Mouse (Mus musculus): ENCODE measurements around the gene Xrcc6. TPM values are rescaled to one million over a fixed set of nuclear protein-coding genes. Genes with fewer than 3 reads are reported as not detected.

The Xrcc6 gene
- total RNA-seq (2021), result 10 to 100 TPM; 26.3 to 27.1 TPM
- long read RNA-seq, transcript Xrcc6-201 (13 exons, 2,114 nt), result major isoform, 18 of 24 reads
- long read RNA-seq, partial matches to known transcripts, result 1 of 24 reads
- long read RNA-seq, other reads (novel, unspliced or antisense), result 5 of 24 reads

DNA sequence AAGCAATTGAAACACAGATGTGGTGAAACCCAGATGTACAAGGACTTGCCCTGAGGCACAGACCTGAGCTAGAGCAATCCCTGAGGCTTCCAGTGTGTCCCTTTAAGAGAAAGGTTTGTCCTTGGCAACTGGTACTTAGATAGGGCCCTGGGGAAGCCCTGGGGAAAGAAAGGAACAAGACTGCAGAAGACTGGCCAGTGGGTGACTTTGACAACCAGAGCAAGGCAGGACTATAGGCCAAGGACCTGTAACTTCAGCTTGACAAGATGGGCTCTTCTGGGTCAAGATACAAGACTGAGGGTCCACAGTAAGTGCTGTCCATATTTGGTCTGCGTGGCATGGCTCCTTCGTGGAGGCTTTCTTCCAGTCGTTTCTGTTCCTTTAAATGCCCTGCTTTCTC lies at the start of gene Xrcc6:
Gene Xrcc6 (plus strand): TSS at position 190 of the 400 bp plus-strand sequence.
- no peak for DNase-seq (ENCODE audit: low spot score in 2 of 2)

DNA sequence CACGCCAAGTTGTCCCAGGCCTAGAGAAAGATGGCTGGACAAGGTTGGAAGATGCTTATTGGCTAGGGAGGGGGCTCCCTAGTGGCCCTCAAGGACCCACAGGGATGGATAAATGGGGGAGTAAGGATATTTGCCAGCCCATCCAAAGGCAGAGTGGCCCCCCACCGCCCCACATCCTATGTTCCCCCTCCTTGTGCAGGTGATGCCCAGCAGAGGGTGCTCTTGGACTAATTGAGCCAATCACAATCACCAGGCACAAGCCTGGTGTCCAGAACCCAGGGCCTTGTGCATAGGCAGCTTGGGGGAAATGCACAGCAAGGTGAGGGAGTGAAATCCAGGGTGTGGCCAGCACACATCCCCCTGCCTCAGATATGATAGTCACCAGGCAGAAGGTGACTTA lies 49.4 kb upstream of the Xrcc6 start:
- peak in 1 of 2 experiments; percentile 52 for DNase-seq (ENCODE audit: low spot score in 2 of 2)

DNA sequence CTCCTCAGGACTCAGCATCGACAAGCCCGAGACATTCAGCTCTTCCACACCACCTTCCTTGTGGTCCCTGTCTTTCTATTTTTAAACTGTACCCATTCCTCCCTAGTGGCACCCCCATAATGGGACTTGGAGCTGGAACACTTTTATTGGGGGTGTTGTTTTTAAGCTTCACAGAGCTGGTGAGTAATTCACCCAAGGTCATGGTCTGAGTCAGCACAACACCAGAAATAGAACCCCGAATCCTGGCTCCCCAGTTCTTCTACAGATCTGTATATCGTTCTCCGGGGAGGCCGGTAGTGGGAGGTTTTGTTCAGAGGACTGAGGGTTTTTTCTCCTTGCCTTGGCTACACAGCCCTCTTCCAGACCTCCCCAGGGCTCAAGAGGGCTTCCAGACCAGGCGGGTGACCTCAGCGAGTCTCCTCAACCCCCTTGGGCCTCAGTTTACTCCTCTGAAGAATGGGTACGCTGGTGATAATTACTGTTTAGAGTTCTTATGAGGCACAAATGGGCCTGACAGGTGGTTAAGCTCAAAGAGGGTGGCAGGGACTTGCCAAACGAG lies 48.4 kb upstream of the Xrcc6 start:
- no peak for DNase-seq (ENCODE audit: low spot score in 2 of 2)

DNA sequence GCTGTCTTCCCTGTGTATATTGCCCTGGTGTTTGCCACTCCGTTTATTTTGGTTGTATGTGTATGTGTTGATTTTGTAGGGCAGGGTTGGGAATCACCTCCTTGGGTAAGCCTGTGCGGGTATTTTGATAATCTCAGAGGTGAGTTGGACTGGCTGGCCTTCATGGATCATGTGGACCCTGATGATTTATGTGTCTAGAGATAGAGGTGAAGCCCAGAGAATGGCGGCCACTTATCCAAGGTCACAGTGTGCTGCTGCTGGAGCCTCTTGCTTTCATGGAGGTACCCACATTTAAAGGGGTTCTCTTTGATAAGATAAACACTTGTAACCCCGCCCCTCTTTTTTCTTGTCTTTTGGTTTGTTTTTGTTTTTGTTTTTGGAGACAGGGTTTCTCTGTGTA lies 47.9 kb upstream of the Xrcc6 start:
- no peak for DNase-seq (ENCODE audit: low spot score in 2 of 2)

DNA sequence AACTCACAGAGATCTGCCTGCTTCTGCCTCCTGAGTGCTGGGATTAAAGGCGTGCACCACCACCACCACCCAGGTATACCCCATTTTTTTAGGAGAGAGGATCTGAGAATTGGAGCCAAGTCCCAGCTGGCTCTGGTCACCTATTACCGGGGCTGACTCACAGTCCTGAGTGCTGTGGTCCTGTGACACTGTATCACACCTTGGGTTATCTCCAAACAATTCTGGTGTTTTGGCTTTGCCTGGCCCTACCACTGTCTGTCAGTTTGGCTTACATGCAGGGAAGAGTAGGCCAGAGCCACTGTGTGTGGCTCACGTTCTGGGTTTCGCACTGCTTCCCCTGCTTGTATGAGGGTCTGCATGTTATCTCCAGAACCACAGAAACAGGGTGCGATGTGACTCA lies 47.4 kb upstream of the Xrcc6 start:
- no peak for DNase-seq (ENCODE audit: low spot score in 2 of 2)

DNA sequence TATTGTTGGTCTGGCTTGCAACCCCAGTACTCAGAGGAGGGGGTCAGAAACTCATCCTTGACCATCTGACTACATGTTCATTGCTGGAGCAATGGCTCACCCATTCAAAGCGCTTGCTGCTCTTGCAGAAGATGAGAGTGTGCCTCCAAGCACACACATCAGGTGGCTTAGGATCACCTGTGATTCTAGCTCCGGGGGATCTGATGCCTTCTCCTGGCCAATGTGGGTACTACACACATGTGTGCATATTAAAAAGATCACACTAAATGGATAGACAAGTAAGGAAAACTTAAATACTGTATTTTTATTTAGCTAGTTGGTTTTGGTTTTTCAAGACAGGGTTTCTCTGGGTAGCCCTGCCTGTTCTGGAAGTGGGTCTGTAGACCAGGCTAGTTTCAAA lies 46.6 kb upstream of the Xrcc6 start:
- no peak for DNase-seq (ENCODE audit: low spot score in 2 of 2)

DNA sequence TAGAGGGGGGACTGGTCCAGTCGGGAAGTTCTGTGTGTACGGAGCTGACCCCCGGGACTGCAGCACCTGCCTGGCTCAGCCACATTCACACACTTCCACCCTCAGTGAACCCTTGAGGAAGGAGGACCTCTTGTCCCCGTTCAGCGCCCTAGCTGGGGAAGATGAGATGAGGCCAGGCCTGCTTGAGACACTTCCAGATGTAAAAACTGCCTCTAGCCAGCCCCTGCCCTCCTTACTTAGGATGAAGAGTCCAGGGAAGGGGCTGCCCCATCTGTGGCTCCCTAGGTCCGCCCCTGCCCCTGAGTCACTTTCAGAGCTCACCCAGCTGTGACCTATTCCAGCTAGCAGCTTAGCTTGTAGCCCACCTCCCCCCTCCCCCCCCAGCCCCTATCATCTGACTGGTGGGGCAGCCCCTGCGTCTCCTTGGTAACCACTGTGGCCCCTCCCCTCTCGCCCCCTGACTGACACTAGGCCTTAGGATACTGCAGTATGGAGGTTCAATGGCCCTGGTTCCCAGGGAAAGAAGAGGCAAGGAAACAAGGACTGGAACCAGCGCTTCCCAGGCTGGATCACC lies 44.4 kb upstream of the Xrcc6 start:
- DNase-seq (ENCODE audit: low spot score in 2 of 2), result no peak

DNA sequence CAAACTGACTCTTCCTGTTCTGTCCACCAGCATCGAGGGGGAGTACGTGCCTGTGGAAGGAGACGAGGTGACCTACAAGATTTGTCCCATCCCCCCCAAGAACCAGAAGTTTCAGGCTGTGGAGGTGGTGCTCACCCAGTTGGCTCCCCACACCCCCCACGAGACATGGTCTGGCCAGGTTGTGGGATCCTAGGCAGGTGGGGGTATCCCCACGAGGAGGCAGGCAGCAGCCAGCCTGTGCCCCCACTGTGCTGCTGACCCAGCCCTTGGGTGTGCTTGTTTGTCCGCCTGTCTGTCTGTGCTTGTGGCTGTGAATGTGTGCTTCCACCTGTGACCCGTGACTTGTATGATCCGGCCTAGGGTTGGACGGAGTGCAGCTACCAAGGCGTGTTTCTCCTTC lies 38.6 kb upstream of the Xrcc6 start:
- DNase-seq (ENCODE audit: low spot score in 2 of 2), result no peak

DNA sequence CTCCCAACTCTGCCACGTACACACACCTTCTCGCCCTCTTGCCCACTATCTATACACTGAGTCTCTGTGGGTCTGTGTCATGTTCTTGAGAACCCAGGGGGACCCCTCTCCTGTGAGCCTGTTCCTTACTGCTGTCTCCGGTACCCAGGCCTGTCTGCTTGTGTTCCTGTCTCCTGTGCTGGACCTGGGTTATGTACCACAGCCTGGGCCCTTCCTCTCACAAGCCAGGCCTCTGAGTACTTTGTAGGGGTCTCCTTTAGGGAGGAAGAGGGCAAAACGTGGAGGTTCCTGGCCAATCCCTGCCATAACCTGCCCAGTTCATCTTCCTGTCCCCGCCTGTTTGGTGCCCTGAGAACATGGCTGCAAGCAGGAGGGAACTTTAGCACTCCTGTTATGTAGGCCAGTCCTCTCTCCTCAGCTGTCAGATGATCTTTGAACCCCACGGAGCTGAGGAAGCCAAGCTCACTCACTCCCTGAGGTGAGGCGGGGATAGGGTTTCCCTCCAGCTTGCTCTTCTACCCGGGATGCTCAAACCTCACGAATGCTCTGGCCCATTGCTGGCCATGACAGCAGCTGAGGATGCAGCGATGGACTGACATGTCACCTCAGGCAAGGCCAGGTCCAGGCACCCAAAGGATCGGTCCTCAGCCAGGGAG lies 38.0 kb upstream of the Xrcc6 start:
- no peak for DNase-seq (ENCODE audit: low spot score in 2 of 2)

DNA sequence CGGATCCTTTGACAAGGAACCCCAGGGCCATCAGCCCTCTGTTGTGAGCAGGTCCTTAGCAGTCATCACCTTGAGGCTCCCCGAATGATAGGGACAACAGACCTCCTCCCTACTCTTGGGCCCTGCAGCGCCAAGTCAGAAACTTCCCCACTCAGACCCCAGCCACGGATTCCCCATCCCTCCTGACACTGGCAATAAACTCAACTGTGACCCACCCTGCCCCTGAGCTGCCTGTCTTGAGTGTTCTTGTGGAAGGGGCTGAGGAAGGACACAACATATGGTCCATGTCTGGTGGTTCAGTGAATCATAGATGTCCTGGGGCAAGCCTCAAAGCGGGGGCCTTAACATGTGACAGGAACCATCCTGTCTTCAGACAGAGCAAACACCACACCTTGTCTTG lies 36.9 kb upstream of the Xrcc6 start:
- no peak for DNase-seq (ENCODE audit: low spot score in 2 of 2)

DNA sequence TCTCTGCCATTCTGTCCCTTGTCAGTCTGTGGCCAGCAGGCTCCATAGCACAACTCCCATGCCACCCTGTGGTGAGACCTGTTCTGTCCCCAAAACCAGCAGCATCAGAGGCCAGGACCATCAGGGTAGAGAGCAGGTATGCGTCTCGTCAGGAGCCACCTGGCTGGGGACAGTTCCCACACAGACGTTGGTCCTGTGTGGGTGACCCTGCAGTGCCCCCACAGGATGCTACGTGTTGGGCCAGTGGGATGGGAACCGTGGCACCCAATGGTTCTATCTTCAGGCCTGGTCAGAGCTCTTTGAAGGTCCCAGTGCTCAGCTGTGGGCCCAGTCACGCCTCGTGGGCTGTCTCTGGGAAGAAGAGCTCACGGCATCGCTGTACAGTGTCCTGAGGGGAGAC lies 36.5 kb upstream of the Xrcc6 start:
- DNase-seq (ENCODE audit: low spot score in 2 of 2), result no peak

DNA sequence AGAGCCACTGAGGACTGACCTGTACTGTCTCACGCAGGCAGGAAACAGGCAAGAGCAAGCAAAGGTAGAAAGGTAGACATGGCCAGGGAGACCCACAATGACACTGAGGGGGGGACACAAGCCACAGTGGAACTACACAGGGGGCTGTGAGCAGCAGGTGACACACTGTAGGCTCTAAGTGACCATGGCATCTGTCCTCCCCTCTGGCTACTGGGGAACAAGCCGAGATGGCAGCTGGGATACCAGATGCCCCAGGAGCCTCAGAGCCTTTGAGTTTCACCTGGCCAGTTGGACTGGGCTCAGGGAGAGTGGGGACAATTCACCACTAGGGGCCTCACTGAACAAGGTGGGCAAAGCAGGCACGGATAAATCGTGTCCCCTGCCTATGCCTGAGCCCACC lies 35.3 kb upstream of the Xrcc6 start:
- DNase-seq (ENCODE audit: low spot score in 2 of 2), result no peak

DNA sequence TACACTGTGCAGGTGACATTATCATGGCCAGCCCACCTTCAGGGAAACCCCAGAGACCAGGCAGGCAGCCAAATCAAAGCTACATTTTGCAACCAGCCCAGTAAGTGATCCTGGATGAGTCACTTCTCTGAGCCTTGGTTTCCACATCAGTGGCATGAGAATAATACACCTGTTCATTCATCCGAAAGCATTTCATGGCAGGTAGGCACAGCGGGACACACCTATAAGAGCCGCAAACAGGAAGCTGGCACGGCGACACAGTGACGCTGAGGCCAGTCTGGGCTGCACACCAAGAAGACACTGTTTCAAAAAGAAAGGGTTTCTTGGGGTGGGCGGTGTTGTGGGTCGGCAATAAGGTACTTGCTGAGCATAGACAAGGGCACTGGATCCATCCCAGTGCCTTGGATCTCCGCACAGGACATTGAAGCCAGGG lies 33.5 kb upstream of the Xrcc6 start:
- DNase-seq (ENCODE audit: low spot score in 2 of 2), result no peak

DNA sequence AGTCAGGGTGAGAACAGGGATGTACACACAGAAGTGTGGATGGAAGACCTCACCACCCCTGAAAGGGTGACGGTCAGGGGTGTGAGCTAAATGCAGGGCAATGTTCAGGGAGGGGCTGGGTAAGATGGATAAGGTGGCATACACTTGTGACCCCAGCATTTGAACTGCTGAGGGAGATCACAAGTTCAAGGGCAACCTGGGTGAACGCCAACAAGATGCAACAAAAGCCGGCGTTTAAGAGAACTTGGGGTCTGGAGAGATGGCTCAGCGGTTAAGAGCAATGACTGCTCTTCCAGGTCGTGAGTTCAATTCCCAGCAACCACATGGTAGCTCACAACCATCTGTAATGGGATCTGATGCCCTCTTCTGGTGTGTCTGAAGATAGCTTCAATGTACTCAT lies 32.9 kb upstream of the Xrcc6 start:
- DNase-seq (ENCODE audit: low spot score in 2 of 2), result no peak

DNA sequence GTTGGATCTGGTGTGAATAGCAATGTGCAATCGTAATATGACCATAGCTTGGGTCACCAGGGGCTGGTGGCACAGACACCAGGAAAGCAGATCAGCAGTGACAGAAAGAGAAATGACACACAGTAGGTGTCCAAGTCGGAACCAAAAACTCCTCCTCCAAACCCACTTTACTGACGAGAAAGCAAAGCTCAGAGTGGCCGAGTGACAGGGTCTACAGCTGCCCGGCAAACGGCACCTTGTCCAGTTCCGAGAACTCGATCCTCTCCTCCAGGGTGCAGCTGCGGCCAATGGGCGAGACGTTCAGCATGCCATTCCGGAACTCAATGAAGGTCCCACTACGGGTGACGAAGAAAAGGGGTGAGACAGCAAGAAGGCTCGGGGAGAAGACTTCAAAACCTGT lies 32.2 kb upstream of the Xrcc6 start:
- DNase-seq (ENCODE audit: low spot score in 2 of 2), result no peak

DNA sequence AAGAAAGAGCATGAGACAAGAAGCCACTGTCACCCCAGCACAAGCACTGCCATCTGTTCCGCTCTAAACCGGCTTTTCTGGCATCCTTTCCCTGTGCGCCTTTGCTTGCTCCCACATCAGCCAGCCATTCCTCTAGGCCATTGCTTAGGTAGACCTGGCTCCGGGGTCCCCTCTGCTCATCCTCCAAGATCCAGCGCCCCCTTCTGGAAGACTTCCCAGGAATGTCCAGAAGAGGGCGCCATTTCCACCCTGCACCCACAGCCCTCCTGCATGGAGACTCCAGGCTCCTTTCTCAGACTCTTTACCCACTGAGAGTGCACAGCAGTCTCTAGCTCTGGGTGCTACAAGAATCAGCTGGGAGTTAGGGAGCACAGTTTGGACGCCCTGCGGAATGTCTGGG lies 31.2 kb upstream of the Xrcc6 start:
- peak in 1 of 2 experiments; percentile 69 for DNase-seq (ENCODE audit: low spot score in 2 of 2)

DNA sequence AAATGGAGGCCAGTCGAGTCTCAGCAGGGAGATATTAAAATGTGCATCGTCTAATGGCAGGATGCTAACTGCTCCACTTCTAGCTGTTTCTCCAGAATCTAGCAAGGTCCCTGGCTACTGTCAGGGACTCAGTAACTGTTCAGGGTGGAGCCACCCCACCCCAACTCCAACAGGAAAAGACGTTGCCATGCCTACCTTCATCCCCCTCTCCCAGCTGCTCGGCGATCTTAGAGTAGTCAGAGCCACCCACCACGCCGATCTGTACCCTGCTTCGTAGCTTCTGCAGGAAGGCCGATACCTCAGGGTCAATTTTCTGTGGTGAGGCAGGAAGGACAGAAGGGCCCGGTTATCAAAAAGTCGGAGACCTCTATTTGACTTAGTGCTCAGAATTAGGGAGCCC lies 30.0 kb upstream of the Xrcc6 start:
- DNase-seq (ENCODE audit: low spot score in 2 of 2), result no peak

DNA sequence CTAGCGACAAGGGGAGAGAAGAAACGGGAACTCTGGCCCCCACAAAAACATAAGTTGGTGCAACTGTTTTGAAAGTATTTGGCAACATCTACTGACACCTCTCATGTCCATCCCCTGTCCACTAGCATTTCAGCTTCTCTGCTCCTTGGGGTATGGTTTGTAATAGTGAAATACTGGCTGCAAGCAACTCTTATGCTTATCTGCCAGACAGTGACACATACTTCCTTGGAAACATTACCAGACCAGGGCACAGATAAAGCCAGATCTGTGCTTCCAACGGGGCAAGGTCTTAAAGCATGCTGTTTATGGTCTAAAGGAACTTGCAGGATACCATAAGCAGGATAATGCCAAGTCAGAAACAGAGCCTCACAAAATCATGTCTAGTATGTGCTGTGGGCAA lies 28.7 kb upstream of the Xrcc6 start:
- no peak for DNase-seq (ENCODE audit: low spot score in 2 of 2)

DNA sequence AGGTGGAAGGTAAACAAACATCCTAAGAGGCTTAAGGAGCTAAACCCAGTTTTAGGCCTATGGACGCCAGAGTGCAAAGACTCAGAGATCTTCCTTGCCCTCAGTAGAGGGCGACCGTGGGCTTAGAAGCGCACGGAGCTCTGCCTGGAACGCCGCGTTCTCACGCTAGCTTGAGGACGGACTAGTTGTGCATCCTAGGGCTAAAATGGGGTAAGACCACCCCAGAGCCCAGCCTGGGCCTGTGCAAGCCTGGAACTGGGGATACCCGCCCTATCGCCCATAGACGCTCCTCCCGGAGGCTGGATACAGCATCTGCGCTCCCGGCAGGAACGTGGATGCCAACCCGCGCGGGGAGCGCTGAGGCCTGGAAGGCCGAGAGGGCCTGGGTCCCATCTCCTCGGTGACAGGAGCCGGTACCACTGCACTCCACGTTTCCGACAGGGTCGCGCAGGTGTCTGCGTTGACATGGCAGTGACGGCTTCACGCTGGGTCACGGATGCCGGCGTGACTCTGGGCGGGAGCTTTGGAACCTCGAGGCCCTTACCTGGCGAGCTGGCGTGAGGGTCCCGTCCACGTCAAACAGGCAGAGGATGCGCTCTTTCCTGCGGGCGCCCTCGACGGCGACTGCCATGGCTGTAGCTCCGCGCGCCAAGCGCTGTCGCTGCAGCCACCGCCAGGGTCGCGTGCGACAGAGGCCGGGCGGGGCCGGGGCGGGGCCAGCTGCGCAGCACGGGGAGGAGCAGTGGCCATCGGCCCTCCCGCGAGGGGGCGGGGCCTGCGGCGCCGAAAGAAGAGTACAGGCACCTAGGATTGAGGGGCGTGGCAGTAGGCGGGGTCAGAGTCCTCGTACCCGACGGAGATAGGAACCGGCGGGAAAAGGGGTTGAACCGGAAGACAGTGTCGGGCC lies 27.2 kb upstream of the Xrcc6 start, which contains the start of gene Pmm1:
Gene Pmm1 (minus strand): TSS at position 760 of the 907 bp plus-strand sequence.
- DNase-seq (ENCODE audit: low spot score in 2 of 2), result peak; percentile 96 to 99

DNA sequence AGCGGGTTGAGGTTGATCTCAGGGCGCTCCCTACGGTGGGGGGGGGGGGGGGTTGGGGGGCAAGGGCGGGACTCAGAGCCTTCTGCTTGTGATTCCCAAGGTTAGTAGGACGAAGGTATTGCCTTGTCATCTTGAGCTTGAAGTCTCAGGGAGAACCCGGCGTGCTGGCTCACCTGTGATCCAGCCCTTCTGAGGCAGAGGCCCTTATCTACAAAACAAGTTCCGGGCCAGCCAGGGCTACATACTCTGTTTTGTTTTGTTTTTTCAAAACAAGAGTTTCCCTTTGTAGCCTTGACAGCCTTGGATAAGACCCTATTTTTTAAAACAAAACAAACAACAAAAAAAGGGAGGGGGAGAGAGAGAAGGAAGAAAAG lies 26.6 kb upstream of the Xrcc6 start:
- no peak for DNase-seq (ENCODE audit: low spot score in 2 of 2)

DNA sequence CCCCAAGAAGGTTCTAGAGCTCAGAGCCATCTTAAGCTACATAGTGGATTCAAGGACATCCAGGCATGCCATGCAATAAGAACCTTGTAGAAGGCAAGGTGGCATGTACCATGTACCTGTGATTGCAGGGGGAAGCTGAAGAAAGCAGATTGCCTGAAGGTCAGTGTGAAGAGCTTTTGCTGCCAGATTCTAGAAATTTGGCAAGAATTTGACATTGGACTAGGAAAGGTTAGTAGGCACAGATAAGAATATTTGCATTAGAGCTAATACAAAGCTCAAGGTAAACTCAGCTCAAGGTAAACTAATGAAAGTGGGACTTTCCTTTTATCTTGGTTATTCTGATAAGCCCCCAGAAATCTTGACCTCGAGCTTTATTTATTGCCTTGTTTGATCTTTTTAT lies 23.4 kb upstream of the Xrcc6 start:
- no peak for DNase-seq (ENCODE audit: low spot score in 2 of 2)
